Mouse (Mus musculus) urinary bladder, postnatal 25 days (tissue): ENCODE data around the gene Zfp784.
"Not testable (repeated sequence)": the region's sequence is repeated elsewhere in the genome, so short reads cannot be mapped to it uniquely, and the experiment has no call there.

ENCODE experiments used
- DNase-seq: peaks from one replicate; pipeline ENCODE4 v3.0.0; 2022; ENCODE audit warnings: low spot score

Gene Zfp784

GRCm38 (mm10) chr7:5020000-5020681 is 18.1 kb downstream of the Zfp784 start, which contains the start of the genes Zfp865 and Ccdc106:
Zfp865 (plus strand) TSS chr7:5020376.
Ccdc106 (plus strand) TSS chr7:5020553.
- peak; percentile 94 for DNase-seq

DNA sequence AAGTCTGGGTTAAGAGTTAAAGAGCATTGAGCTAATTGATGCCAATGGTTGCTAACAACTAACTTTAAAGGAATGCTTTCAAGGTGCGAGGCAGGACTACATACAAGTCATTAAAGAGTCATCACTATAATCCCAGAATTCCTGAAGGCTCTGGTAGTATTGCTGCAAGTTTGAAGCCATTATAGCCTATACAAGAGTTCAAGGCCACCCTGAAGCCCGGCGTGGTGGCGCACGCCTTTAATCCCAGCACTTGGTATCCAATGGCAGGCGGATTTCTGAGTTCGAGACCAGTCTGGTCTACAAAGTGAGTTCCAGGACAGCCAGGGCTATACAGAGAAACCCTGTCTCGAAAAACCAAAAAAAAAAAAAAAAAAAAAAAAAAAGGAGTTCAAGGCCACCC is 18.7 kb downstream of the Zfp784 start:
- not testable (repeated sequence) for DNase-seq

DNA sequence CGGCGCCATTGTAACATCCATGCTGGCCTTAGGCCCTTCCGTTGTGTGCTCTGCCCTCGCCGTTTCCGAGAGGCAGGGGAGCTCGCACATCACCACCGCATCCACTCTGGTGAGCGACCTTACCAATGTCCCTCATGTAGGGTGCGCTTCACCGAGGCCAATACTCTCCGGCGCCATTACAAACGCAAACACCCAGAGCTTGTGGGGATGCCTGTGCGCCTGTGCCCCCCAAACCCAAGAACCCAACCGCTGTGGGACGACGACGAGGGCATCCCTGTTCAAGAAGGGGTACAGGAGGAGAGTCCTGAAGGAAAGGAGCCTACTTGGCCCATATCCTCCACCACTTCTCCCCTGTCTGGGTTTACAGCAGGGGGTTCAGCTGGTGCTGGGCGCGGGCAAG is 20.3 kb downstream of the Zfp784 start:
- no peak for DNase-seq

GRCm38 (mm10) chr7:5017352-5017751 is 20.9 kb downstream of the Zfp784 start:
- DNase-seq = no peak

DNA sequence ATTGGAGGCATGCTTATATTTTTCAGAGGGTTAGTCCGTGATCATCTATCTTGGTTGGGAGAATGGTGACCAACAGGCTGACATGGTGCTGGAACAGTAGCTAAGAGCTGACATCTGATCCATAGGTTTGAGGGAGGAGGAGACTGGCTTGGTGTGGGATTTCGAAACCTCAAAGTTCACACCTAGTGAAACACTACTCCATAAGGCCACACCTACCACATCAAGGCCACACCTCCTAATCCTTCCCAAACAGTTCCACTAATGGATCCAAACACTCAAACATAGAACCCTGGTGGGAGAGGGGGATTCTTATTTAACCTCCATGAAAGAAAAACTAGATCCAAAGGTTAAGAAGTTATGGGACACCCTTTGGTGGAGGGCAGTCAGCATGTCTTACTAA is 21.3 kb downstream of the Zfp784 start:
- no peak for DNase-seq

DNA sequence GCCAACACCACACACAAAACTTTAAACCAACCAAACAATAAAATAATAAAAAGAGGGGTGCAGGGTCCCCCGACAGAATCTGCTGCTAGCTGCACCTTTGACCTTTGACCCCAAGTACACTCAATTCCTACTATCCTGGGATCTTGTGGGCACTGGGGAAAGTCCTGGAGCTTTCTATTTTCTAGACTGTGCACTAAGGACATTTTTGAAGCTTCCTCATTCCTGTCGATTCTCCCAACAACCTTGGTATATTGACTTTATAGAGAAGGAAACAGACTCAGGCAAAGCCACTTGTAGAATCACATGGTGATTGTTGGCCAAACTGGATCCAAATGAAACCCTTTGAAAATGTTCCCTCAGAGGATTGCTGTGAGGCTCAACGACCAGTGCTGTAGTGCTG is 22.2 kb downstream of the Zfp784 start:
- no peak for DNase-seq

DNA sequence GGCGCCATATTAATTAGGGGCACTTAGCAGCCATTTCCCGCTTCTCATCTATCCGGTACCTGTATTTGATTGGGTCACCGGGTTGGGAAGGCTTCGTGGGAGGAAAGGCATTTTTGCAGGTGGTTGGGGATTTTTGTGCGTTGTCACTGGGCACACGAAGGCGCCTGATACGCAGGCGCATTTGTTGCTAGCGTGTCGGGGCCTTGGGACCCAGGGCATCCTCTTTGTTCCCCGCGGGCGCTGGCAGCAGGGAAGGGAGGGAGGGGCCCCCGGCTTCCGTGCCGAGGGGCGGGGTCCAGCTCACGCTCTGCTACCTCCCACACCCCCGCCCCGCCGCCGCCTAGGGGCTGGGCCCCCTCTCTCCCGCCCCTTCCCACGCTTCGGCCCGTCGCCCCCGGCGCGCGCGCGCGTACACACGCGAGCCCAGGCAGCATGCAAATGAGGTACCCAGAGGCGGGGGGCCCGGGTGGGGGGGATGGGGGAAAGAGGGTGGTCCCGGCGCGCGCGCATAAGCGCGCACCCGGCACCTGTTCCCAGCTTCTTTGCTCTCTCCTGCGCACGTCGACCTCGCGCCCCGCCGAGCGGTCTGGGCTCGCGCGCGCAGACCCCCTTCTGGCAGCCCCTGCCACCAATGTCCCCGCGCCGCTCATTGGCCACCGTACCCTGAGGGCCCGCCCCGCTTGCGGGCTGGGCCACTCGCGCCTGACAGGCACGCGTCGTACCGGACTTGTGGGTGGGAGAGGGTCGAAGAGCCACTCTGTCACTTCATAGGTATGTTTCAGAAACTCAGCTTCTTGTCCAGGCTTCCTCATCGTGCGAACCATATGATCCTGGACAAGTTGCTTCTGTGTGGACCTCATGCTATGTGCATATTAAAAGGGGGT is 22.9 kb downstream of the Zfp784 start, which contains the start of gene Gm44973:
Gene Gm44973 (plus strand): TSS at position 379 of the 884 bp plus-strand sequence.
- peak; percentile 89 for DNase-seq

DNA sequence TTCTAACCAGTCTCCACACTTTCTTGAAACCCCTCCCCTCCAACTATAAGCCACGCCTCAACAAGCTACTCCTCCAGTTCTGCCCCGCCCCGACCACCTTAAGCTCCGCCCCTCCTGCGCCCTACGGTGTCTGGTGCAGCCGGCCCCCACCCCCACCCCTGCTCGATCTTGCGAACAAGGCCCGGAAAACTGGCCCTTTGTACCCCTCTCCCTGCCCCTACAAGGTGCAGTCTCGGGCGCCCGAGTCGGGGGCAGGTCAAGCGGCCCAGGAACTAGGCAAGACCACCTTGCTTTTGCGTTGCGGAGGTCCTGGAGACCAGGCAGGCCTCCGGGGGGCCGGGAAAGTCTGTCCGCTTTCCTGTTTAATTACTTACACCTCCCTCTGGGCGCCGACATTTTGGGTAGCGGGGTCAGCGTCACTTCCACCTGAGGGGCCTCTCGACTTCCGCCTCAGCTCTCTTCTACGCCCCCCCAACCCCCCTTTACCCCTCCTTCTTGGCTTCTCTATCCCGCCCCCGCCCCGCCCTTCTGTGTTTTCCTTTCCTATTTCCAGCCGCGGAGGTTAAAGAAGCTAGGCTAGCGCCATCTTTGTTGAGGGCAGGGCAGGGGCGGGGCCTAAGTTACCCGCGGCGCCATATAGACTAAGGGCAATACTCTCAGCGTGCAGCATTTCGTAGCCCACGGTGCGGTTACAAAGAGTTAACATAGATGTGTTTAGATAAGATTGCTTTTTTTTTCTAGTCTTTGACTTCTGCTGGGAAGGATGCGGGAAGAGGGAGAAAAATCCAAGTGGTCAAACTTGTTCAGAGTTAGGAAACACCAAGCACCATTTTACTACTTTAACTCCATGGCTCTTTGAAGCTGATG is 23.8 kb downstream of the Zfp784 start, which contains the start of the genes Zfp524 and Fiz1:
Gene Zfp524 (plus strand): TSS at position 165 of the 867 bp plus-strand sequence.
Gene Fiz1 (minus strand): TSS at position 447 of the 867 bp plus-strand sequence.
- peak; percentile 97 for DNase-seq

DNA sequence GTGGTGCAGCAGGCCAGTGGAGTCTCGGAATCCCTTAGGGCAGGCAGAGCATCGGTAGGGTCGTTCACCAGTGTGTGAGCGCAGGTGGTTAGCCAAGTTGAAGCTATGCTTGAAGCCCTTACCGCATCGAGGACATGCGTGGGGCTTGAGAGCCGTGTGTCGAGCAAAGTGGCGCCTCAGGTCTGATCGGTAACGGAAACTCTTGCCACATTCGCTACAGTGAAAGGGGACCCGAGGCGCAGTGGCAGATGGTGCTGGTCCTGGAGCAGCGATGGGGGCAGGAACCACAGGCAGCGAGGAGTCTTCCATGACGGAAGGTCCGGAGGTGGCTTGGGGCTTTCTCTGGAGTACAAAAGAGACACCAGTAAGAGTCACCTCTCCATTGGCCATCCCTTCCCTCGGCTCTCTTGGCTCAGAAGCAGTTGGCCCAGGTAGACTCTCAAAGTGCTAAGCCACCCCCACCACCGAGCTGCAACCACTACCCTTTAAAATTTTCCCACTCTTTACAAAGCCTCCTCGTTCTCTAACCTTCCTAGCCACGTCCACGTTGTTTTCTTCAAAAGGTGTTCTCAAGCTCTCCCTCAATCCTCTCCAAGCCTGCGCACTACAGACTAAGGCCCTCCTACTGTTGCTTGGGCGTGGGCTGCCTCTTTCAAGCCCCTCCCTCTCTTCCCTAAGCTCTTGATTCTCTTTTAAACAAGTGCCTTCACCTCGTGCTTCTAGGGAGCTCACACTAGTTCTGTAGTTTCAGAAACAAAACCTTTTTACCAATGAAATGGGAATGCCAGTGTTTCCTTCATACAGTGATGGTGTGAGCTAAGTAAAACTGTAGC is 25.3 kb downstream of the Zfp784 start:
- DNase-seq = no peak

DNA sequence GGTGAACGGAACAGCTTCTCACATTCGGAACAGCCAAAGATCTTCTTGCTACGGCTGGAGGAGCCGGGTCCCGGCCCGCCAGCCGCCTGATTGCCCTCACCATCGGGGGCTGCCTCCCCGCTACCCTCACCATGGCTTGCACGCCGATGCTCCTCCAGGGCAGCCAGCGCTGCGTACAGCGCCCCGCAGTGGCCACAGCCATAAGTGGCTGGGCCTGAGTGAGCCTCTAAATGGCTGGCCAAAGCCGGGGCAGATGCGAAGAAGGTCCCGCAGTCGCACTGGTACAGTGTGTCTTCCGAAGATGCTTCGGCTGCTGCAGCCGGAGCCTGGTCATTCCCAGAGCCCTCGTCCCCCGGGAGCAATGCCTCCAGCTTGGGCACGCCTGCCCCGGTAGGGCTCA is 30.0 kb downstream of the Zfp784 start:
- no peak for DNase-seq

DNA sequence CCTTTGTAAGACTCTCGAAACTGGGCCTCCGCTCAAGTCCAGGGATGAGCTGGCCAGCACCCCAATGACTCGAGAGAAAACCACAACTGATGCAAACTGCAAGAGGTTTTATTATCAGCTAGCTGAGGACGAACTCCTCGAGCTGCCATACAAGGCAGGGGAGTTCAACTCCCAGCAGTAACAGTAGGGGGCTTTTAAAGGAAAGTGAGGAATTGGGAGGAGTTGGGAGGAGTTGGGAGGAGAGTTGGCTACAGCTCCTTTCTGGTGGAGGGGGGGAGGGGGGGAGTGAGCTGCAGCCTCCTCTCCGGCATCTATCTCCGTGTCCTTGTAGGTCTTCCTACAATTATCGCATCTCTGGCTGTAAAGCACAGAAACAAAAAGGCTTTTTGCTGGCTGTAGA is 35.4 kb downstream of the Zfp784 start:
- DNase-seq = not testable (repeated sequence)

- DNase-seq = no peak
Measured at GRCm38 (mm10) chr7:4999876-5000275, 38.4 kb downstream of the Zfp784 start.

DNA sequence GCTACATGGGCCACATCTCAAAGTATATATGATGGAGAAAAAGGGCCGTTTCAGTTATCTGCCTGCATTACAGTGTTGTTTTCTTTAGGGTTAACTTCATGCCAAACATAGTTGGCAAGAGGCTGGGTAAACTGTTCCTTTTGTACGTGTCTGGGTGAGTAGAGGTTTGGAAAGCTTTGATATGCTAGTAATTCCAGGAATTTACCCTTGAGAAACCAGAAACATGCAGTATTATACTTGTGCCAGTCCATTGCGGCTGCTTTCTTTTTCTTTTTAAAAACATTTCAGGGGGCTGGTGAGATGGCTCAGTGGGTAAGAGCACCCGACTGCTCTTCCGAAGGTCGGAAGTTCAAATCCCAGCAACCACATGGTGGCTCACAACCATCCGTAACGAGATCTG is 41.3 kb downstream of the Zfp784 start:
- DNase-seq = no peak

- peak; percentile 93 for DNase-seq
Measured at GRCm38 (mm10) chr7:4996003-4996895, 42.0 kb downstream of the Zfp784 start, which contains the start of gene Zfp579. Zfp579 (minus strand) TSS chr7:4996158.

DNA sequence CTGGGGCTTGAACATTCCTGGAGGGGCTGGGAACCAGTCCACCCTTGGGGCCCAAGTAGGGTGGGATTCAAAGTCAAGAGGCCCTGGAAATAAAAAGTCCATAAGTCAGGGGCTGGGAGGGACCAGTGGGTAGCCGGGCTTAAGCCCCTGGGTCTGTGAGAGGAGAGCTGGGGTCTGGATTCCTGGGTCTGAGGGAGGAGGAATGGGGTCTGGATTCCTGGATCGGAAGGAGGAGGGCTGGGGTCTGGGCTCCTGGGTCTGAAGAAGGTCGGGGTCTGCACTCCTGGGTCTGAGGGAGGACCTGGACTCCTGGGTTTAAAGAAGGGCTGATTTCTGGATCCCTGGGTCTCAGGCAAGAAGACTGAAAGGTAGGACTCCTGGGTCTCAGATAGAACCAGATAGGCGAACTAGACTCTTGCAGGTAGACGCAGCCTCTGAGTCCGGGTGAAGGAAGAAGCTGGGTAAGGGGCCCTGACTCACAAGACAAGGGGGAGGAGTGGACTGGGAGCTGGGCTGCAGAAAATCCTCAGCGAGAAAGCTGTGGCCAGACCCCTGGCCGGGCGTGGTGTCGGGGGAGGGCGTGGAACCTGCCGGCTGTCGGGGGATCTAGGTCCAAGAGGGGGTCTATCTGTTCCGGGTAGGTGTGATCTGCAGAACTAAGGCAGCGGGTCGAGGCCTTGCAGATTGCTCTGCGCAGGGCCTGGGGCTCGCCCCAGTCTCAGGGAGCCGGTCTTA is 42.8 kb downstream of the Zfp784 start:
- no peak for DNase-seq

DNA sequence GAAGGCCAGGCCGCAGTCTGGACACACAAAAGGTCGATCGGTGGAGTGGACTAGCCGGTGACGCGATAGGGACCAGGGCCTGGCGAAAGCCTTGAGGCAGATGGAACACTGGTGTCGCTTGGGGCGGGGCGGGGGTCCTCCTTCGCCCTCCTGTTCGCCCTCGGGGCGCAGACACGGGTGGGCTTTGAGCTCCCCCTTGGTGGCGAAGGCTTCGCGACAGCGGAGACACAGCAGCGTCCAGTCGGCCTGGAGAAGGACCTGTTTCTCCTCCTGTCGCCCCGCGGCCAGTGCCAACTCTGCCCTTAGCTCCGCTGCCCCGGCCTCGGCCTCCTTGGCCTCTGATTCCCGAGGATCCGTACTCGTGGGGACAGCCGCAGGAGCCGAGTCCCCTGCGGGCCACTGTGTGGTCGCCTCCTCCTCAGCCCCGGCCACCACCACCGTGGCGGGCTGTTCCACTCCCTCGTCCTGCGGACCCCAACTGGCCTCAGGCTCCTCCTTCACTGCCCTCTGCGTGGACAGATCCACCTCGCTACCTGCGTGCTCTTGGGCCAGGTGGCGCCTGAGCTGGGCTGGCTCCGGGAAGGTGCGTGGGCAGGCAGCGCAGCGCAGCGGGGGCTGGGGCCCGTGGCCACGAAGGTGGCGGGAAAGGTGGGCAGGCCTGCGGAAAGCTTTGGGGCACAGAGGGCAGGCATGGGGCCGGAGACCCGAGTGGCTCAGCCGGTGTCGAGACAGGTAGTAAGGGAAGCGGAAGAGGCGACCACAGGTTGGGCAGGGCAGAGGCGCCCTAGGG is 44.1 kb downstream of the Zfp784 start:
- no peak for DNase-seq

GRCm38 (mm10) chr7:4993347-4993998 is 44.8 kb downstream of the Zfp784 start:
- DNase-seq = no peak

GRCm38 (mm10) chr7:4988250-4988649 is 50.0 kb downstream of the Zfp784 start:
- no peak for DNase-seq
